Mouse (Mus musculus): ENCODE measurements at regions not wholly inside any gene's neighbourhood (a gene's known extent, or its start where the extent isn't known, plus 50 kb on each side); places are given as distances from the start of the nearest gene placed in this dataset.

GRCm38 (mm10) chr5:101596996-101597395 is 67.8 kb downstream of the Nkx6-1 start:
- in situ Hi-C loops (cut with MboI, MseI) = no loop called here

- in situ Hi-C loops (cut with MboI, MseI) = no loop called here
Measured at GRCm38 (mm10) chr5:101591236-101591635, 73.6 kb downstream of the Nkx6-1 start.

- in situ Hi-C loops (cut with MboI, MseI) = no loop called here
Measured at GRCm38 (mm10) chr5:101590341-101591124, 74.3 kb downstream of the Nkx6-1 start.

GRCm38 (mm10) chr5:101572966-101573365 is 91.8 kb downstream of the Nkx6-1 start:
- in situ Hi-C loops (cut with MboI, MseI) = no loop called here

GRCm38 (mm10) chr5:101565770-101566169 is 99.0 kb downstream of the Nkx6-1 start:
- in situ Hi-C loops (cut with MboI, MseI) = no loop called here

GRCm38 (mm10) chr5:101560366-101560765 is 104.4 kb downstream of the Nkx6-1 start:
- in situ Hi-C loops (cut with MboI, MseI) = no loop called here

- in situ Hi-C loops (cut with MboI, MseI) = no loop called here
Measured at GRCm38 (mm10) chr5:101558279-101558987, 106.4 kb downstream of the Nkx6-1 start.

- in situ Hi-C loops (cut with MboI, MseI) = no loop called here
Measured at GRCm38 (mm10) chr5:101557156-101557555, 107.6 kb downstream of the Nkx6-1 start.

- in situ Hi-C loops (cut with MboI, MseI) = no loop called here
Measured at GRCm38 (mm10) chr5:101543326-101543725, 121.5 kb downstream of the Nkx6-1 start.

- in situ Hi-C loops (cut with MboI, MseI) = no loop called here
Measured at GRCm38 (mm10) chr5:101539818-101540217, 125.0 kb downstream of the Nkx6-1 start.

GRCm38 (mm10) chr5:101539254-101539549 is 125.6 kb downstream of the Nkx6-1 start:
- in situ Hi-C loops (cut with MboI, MseI) = no loop called here

GRCm38 (mm10) chr5:101538410-101539253 is 126.2 kb downstream of the Nkx6-1 start:
- in situ Hi-C loops (cut with MboI, MseI) = no loop called here

GRCm38 (mm10) chr5:101537518-101538380 is 127.0 kb downstream of the Nkx6-1 start:
- in situ Hi-C loops (cut with MboI, MseI) = no loop called here

- in situ Hi-C loops (cut with MboI, MseI) = no loop called here
Measured at GRCm38 (mm10) chr5:101535451-101535850, 129.3 kb downstream of the Nkx6-1 start.

- in situ Hi-C loops (cut with MboI, MseI) = no loop called here
Measured at GRCm38 (mm10) chr5:101525346-101525745, 139.4 kb downstream of the Nkx6-1 start.

GRCm38 (mm10) chr5:101524670-101525069 is 140.1 kb downstream of the Nkx6-1 start:
- in situ Hi-C loops (cut with MboI, MseI) = no loop called here

- in situ Hi-C loops (cut with MboI, MseI) = no loop called here
Measured at GRCm38 (mm10) chr5:101523902-101524301, 140.9 kb downstream of the Nkx6-1 start.

GRCm38 (mm10) chr5:101523490-101523889 is 141.3 kb downstream of the Nkx6-1 start:
- in situ Hi-C loops (cut with MboI, MseI) = no loop called here

GRCm38 (mm10) chr5:101520935-101521655 is 143.7 kb downstream of the Nkx6-1 start:
- in situ Hi-C loops (cut with MboI, MseI) = no loop called here

- in situ Hi-C loops (cut with MboI, MseI) = no loop called here
Measured at GRCm38 (mm10) chr5:101518791-101519547, 145.8 kb downstream of the Nkx6-1 start.

All from regulatory T cell (primary cell).